Mouse (Mus musculus) limb, embryonic 11.5 days (tissue): ENCODE data around the gene Fras1. TPM values are rescaled to one million over a fixed set of nuclear protein-coding genes. Genes with fewer than 3 reads are reported as not detected.

Experiments
- ATAC-seq: fragments of 200-750 bp; cut with Nextera tagmentation; 2 replicates; pipeline ENCODE4 v1.8.0; 2017; ENCODE audit warnings: low read depth; ENCODE audit not compliant: insufficient number of reproducible peaks, low FRiP score, low TSS enrichment
- DNase-seq: peaks from one replicate; pipeline ENCODE4 v3.0.0-alpha.2; 2015; ENCODE audit warnings: low spot score
- H3K27ac ChIP-seq: fragments of 300-500 bp; sonication (generic); replicated peaks from 2 replicates; pipeline ENCODE4 v1.5.1; 2014; ENCODE audit warnings: low read depth, mild to moderate bottlenecking, low read length
- H3K27me3 ChIP-seq: fragments of 300-500 bp; sonication (generic); 2 replicates; pipeline ENCODE4 v1.6.1; 2014; ENCODE audit warnings: mild to moderate bottlenecking, low read length, mixed read lengths; ENCODE audit not compliant: control insufficient read depth, insufficient read depth
- H3K36me3 ChIP-seq: fragments of 300-500 bp; sonication (generic); 2 replicates; pipeline ENCODE4 v1.6.1; 2014; ENCODE audit warnings: mild to moderate bottlenecking, low read length, moderate library complexity, mixed read lengths; ENCODE audit not compliant: control insufficient read depth, insufficient read depth
- H3K4me1 ChIP-seq: fragments of 300-500 bp; sonication (generic); 2 replicates; pipeline ENCODE4 v1.6.1; 2014; ENCODE audit warnings: low read length, mixed read lengths; ENCODE audit not compliant: control insufficient read depth, insufficient read depth
- H3K4me2 ChIP-seq: fragments of 300-500 bp; sonication (generic); 2 replicates; pipeline ENCODE4 v1.6.1; 2014; ENCODE audit warnings: low read depth, mild to moderate bottlenecking, moderate library complexity; ENCODE audit not compliant: severe bottlenecking
- H3K4me3 ChIP-seq: fragments of 300-500 bp; sonication (generic); 2 replicates; pipeline ENCODE4 v1.5.1; 2014; ENCODE audit warnings: low read depth, low read length
- H3K9ac ChIP-seq: fragments of 300-500 bp; sonication (generic); 2 replicates; pipeline ENCODE4 v1.6.1; 2014; ENCODE audit warnings: mild to moderate bottlenecking, low read length
- H3K9me3 ChIP-seq: fragments of 300-500 bp; sonication (generic); 2 replicates; pipeline ENCODE4 v1.6.1; 2016; ENCODE audit warnings: low read length; ENCODE audit not compliant: control insufficient read depth
- WGBS: fragments of 180-500 bp; shearing (Covaris S2); extraction: QIAGEN DNeasy Blood & Tissue Kit; methylation state at CpG from one replicate; pipeline ENCODE4 v1.1.7; 2014; 5-methylcytosine and 5-hydroxymethylcytosine counted together
- polyA plus RNA-seq: library from polyadenylated mRNA; unstranded; fragments of >200 nt; fragmentation: Nextera tagmentation; extraction: Ambion mirVana; gene quantifications from 2 replicates; pipeline ENCODE4 v1.2.1, GENCODE M21; 2014

The Fras1 gene
- polyA plus RNA-seq, 1 experiment from 2014 or later, result 15.8 TPM

DNA sequence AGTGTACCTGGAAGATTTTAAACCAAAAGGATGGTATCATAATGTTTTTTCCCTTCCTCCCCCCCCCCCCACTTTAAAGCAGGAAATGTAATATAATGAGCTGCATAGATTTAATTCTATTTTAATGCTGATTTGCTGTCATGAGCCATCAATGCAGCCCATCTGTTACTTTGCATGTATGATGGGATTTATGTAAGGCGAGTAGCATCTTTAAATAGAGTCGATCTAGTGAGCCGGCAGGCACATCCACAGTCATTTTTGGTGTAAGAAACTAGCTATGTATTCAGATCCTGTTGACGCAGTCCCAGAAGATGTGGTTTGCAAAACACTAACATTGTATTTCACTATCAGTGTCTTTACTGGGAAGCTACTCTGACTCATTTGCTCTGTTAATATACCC, 301.9 kb downstream of the Fras1 start:
- Histone ChIP-seq H3K4me3 (no peak overlapping the region), H3K4me1 (no peaks in the 10 kb centered on the region), H3K9me3 (no peaks in the 10 kb centered on the region), H3K27ac (no peak overlapping the region), H3K36me3 (no peaks in the 10 kb centered on the region), H3K9ac (no peak overlapping the region), H3K27me3 (no peaks in the 10 kb centered on the region), H3K4me2 (no peak overlapping the region)
- DNase-seq (no peak), ATAC-seq (no peak)
- 94% methylated on average over 4 of the region's 4 CpGs for WGBS

DNA sequence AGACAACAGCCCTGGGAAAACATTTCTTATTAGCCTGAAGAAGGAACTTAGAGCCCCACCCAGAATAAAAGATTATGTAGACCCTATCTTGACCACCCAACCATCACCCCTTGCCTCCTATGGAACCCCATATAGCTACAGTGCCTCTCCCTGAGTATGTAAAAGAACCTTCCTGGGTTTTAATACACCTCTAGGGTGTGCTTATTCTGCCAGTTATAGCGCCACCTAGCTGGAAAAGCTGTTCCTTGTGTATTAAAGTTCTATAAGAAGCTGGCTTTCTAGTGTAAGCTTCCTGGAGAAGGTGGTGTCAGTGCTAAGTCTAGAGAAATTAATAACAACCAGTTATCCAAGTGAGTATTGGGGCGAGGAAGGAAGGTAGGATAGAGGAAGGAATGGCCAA, 303.7 kb downstream of the Fras1 start:
- no peaks in the 10 kb centered on the region for H3K36me3 ChIP-seq
- 31% methylated on average over 2 of the region's 2 CpGs for WGBS
- H3K4me2 ChIP-seq, result no peak overlapping the region
- H3K27ac ChIP-seq, result no peak overlapping the region
- peaks cover 2% of the 10 kb centered on the region; the same call in 1 of the 2 replicates for H3K4me1 ChIP-seq
- H3K4me3 ChIP-seq, result no peak overlapping the region
- H3K9me3 ChIP-seq, result no peaks in the 10 kb centered on the region
- DNase-seq (peak; percentile 47), ATAC-seq (no peak)
- no peaks in the 10 kb centered on the region for H3K27me3 ChIP-seq
- H3K9ac ChIP-seq, result no peak overlapping the region

DNA sequence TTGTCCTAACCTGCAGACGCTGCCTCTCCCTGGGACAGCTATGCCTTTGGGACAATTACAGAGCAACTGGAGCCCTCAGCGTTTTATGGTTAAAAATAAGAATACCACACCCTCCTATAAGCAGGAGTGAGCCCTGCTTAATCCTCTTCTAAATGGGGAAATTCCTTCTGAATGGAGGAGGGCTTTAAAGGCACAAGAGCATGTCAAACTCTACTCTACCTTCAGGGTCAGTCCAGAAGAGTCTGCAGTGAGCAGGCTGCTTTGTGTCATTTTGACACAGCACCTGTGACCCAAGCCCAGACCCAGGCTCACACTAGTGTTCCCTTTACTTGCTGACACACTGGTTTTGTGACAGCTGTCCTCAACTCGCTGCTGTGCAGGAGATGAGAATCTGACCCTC, 307.3 kb downstream of the Fras1 start:
- H3K4me3 ChIP-seq, result no peak overlapping the region
- no peaks in the 10 kb centered on the region for H3K36me3 ChIP-seq
- ATAC-seq (no peak), DNase-seq (no peak)
- H3K4me2 ChIP-seq, result no peak overlapping the region
- no peaks in the 10 kb centered on the region for H3K9me3 ChIP-seq
- H3K27ac ChIP-seq, result no peak overlapping the region
- WGBS, result 53% methylated on average over 3 of the region's 3 CpGs
- H3K9ac ChIP-seq, result no peak overlapping the region
- H3K27me3 ChIP-seq, result no peaks in the 10 kb centered on the region
- H3K4me1 ChIP-seq, result peaks cover 2% of the 10 kb centered on the region; the same call in 1 of the 2 replicates

DNA sequence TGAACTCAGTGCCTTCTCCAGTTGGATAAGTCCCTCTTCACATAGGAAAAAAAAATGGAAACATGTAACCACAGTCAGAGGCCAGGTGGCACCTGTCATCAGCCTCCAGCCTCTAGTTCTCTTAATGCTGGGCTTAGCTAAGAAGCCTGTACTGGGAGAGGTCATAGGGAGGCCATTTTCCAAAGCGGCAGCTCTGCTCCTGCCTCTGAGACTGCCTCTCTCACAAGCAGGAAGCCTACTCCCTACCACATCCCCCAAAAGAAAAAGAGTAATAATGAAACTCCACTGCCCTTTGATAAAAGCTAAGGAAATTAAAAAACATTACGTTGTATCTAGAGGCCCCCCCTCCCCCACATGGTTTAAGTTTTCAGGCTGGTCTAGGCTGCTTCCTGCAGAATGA, 309.0 kb downstream of the Fras1 start:
- Histone ChIP-seq H3K27me3 (no peaks in the 10 kb centered on the region), H3K4me1 (peaks cover 2% of the 10 kb centered on the region; the same call in 1 of the 2 replicates), H3K4me3 (no peak overlapping the region), H3K4me2 (no peak overlapping the region), H3K9me3 (no peaks in the 10 kb centered on the region), H3K36me3 (no peaks in the 10 kb centered on the region), H3K27ac (no peak overlapping the region), H3K9ac (no peak overlapping the region)
- 90% methylated on average over 2 of the region's 2 CpGs for WGBS
- ATAC-seq (no peak), DNase-seq (no peak)

DNA sequence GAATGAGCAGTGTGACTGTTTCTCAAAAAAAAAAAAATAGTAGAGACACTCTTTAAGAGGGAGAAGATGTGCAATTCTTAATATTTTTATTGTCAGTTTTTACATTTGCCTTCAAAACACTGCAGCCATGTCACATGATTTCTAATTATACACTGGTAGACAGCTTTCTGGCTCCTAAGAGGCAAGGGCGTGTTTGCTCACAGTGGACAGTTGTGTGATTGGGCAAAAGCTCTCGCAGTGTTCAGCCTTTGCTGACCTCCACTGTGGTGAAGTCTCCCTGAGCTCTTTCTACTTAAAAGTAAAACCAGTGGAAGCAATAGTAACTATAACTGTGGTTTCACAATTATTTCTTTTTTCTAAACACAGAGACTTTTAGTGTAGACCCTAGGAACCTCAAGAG, 315.1 kb downstream of the Fras1 start:
- H3K27me3 ChIP-seq, result no peaks in the 10 kb centered on the region
- DNase-seq (no peak), ATAC-seq (no peak)
- no peaks in the 10 kb centered on the region for H3K4me1 ChIP-seq
- H3K27ac ChIP-seq, result no peak overlapping the region
- H3K9ac ChIP-seq, result no peak overlapping the region
- 91% methylated on average over 2 of the region's 2 CpGs for WGBS
- no peaks in the 10 kb centered on the region for H3K36me3 ChIP-seq
- H3K9me3 ChIP-seq, result no peaks in the 10 kb centered on the region
- H3K4me3 ChIP-seq, result no peak overlapping the region
- no peak overlapping the region for H3K4me2 ChIP-seq

DNA sequence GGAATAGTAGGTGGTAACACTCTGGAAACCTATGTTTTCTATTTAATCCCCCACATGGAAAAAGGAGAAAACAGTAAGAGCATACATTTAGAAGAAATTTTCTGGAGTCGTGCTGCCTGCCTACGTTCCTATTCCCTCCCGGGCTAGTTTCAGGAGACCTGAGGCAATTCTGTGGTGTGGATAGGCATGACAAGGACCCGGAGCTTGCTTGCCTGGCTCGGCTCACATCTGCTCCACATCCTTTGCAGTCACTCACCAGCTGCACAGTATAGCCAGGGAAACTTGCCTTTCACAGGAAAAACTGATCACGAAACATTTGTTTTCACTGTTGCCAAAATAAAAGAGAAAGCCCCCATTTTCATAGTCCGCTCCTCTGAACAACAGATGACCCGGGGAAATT, 325.2 kb downstream of the Fras1 start:
- no peaks in the 10 kb centered on the region for H3K9me3 ChIP-seq
- no peak overlapping the region for H3K4me3 ChIP-seq
- DNase-seq, result no peak
- H3K4me2 ChIP-seq, result no peak overlapping the region
- ATAC-seq, result no peak
- no peaks in the 10 kb centered on the region for H3K4me1 ChIP-seq
- H3K27me3 ChIP-seq, result no peaks in the 10 kb centered on the region
- WGBS, result 85% methylated on average over 8 of the region's 8 CpGs
- H3K27ac ChIP-seq, result no peak overlapping the region
- H3K9ac ChIP-seq, result no peak overlapping the region
- no peaks in the 10 kb centered on the region for H3K36me3 ChIP-seq

DNA sequence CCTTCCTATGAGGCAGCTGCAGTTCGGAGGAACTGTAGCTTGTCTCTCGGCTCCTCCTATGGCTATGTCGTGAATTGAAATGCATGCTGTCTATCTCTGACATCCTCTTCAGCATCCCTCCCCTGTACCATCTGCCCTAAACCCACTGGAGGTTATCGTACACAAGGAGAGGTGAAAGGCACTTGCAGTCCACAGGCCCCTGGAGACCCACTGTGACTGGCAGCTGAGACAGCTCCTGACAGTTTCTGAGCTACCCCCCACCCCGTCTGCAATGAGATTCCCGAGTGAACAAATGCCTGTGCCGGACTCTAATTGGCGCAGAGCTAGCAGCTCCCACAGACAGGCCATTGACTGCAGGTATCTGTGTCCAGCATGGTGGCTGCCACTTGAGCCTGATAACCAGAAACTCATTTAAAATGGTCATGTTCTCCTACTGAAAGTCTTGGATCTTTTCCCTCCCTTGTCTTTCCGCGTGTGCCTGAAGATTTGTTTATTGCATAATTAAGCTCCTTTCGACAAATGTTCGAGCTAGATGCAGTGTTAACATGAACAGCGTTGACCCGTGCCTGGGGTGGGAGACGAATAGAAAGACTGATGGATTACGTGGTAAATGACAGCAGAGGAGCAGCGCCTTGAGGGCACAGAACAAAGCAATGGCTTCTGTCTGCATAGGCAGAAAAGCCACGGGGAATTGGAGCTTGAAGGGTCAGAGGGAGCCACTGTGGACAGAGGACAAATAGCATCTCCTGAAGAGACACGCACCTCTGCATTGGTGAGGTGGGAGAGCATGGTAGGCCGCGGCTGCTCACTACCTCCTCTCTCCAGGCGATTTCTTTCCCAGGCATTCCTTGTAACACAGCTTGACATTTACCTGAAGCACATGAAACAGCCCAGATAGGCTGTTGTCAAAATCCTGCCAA, 329.2 kb downstream of the Fras1 start:
- H3K36me3 ChIP-seq, result no peaks in the 10 kb centered on the region
- no peak overlapping the region for H3K4me3 ChIP-seq
- no peaks in the 10 kb centered on the region for H3K9me3 ChIP-seq
- DNase-seq, result no peak
- no peaks in the 10 kb centered on the region for H3K4me1 ChIP-seq
- no peaks in the 10 kb centered on the region for H3K27me3 ChIP-seq
- H3K4me2 ChIP-seq, result no peak overlapping the region
- no peak overlapping the region for H3K9ac ChIP-seq
- H3K27ac ChIP-seq, result no peak overlapping the region
- ATAC-seq, result no peak
- 63% methylated on average over 22 of the region's 22 CpGs for WGBS

DNA sequence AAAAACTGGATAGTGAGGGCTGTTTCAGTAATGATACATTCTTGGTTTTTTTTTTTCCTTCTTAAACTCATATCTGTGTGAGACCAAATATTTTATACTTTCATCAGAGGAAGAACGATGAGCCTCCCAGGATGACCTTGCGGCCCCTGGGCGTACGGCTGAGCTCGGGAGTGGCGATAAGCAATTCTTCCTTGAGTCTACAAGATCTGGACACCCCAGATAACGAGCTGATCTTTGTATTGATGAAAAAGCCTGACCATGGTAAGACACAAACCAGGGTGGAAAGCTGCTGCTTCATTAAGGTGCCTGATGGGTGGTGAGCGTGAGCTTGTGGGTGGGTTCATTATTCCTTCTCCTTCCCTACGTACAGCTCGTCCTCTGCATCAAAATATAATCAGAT, 334.8 kb downstream of the Fras1 start:
- H3K4me1 ChIP-seq, result no peaks in the 10 kb centered on the region
- no peak overlapping the region for H3K27ac ChIP-seq
- no peak for ATAC-seq
- 88% methylated on average over 10 of the region's 10 CpGs for WGBS
- DNase-seq, result no peak
- H3K27me3 ChIP-seq, result no peaks in the 10 kb centered on the region
- no peaks in the 10 kb centered on the region for H3K36me3 ChIP-seq
- H3K4me3 ChIP-seq, result no peak overlapping the region
- H3K9ac ChIP-seq, result no peak overlapping the region
- no peak overlapping the region for H3K4me2 ChIP-seq
- H3K9me3 ChIP-seq, result no peaks in the 10 kb centered on the region
